Mouse (Mus musculus) spleen, postnatal 10 days (tissue): Measurements from ENCODE around the gene Tcl1b1.
"Not testable (repeated sequence)": the region's sequence is repeated elsewhere in the genome, so short reads cannot be mapped to it uniquely, and the experiment has no call there.

Experiments
- DNase-seq, 2 experiments: peaks; one replicate each; pipeline ENCODE4 v3.0.0; 2021 to 2022; ENCODE audit warnings: low spot score in 2 of 2

Gene Tcl1b1

DNA sequence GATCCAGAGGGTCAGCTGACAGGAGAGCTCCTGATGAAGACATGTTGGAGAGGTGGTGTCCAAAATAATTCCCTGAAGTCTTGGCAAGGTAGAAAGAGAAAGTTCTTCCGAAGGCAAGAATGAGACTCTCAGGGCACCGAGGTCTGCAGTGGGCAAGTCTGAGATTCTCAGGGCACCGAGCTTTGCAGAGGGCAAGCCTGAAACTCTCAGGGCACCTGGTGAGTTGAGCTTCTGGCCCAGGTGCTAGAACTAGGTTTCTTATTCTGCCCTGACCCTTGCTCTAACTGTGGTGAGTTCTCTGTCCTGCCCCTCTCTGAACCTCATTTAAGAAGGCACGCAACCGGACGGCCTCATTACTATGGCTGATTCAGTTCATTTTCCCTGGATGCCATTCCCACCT is 31.3 kb downstream of the Tcl1b1 start, which contains the start of gene Tcl1b3:
Tcl1b3 (plus strand) TSS at position 301 of the 400 bp plus-strand sequence.
- DNase-seq = not testable (repeated sequence)

DNA sequence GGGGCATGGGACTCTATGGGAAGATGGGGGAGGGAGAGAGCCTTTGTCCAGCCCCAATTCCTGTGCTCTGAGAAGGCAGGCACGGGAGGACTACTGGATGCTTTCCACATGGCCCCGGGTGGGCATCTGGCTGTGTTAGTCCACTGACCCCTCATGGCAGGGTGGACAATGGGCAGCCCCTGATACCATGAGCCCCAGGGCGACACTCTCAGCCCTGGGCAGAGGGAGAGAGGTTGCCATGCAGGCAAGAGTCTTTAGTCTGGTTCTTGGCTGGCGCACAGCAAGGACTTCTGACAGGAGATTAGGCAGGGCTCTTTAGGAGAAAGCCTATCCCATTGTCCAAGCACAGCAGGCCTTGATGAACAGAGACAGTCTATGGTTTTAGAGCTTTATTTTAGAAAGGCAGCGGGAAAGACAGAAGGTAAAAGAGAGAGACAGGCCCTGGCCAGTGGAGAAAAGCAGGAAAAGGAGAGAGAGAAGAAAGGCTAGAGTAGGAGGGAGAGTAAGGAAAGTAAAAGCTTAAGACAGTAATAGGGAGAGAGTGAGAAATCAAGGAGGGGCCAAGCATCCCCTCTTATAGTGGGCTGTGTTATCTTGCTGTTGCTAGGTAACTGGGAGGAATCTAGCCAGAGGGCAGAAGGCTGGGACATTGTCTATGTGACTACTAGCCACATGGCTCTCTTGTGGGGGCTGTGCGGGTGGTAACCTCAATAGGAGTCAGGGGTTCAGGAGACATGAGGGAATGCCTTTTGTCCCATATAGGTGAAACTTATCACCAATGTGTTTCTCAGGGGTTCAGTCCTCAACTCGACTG is 40.4 kb downstream of the Tcl1b1 start:
- not testable (repeated sequence) for DNase-seq

- DNase-seq = not testable (repeated sequence)
These were observed 42.2 kb downstream of the Tcl1b1 start, which contains the start of gene Tcl1b4 for GRCm38 (mm10) chr12:105201657-105202056. Tcl1b4 (plus strand) TSS chr12:105201957.

GRCm38 (mm10) chr12:105207071-105207470 is 47.6 kb downstream of the Tcl1b1 start:
- no peak for DNase-seq

DNA sequence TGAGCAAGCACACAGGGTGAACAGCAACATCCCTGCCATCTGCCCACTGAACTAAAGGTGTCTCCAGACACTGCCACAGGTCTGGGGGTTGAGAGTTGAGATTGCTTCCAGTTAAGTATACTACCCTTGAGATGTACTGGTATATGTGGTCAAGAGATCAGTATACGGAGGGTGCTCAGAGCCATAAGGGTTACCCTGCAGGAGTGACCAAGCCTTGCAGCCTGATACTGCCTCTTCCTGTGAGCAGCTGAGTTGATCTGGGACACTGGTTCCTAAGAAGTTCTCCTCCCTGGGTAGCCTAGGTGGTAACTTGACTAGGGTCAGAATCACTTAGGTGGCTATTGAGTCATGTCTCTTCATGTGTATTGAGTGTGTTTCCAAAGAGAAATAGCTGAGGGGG is 49.0 kb downstream of the Tcl1b1 start:
- DNase-seq = no peak

GRCm38 (mm10) chr12:105209231-105209630 is 49.7 kb downstream of the Tcl1b1 start:
- no peak for DNase-seq
